Mouse (Mus musculus) urinary bladder, adult 18-20 months (tissue): ENCODE results near the gene Art3.
A peak's percentile ranks its signal among the peaks of the same experiment; 100 is the strongest.
"Not testable (repeated sequence)": the region's sequence is repeated elsewhere in the genome, so short reads cannot be mapped to it uniquely, and the experiment has no call there.

ENCODE experiments used
- DNase-seq, 2 experiments: peaks; one replicate each; pipeline ENCODE4 v3.0.0; 2022; ENCODE audit warnings: low spot score in 2 of 2, mixed read lengths in 2 of 2

Art3 gene

GRCm38 (mm10) chr5:92336743-92337142 lies 5.1 kb downstream of the Art3 start:
- no peak for DNase-seq

GRCm38 (mm10) chr5:92340606-92341005 lies 9.0 kb downstream of the Art3 start:
- DNase-seq = no peak

- no peak for DNase-seq
Measured at GRCm38 (mm10) chr5:92345006-92345405, 13.4 kb downstream of the Art3 start.

- DNase-seq = peak in 1 of 2 experiments; percentile 54
Measured at GRCm38 (mm10) chr5:92348794-92349413, 17.3 kb downstream of the Art3 start, which contains the start of gene Cxcl10. Cxcl10 (minus strand) TSS chr5:92348889.

- DNase-seq = no peak
Measured at GRCm38 (mm10) chr5:92349731-92350130, 18.1 kb downstream of the Art3 start.

- DNase-seq = not testable (repeated sequence)
Measured at GRCm38 (mm10) chr5:92352716-92353115, 21.1 kb downstream of the Art3 start.

- no peak for DNase-seq
Measured at GRCm38 (mm10) chr5:92353517-92353916, 21.9 kb downstream of the Art3 start.

GRCm38 (mm10) chr5:92358033-92358432 lies 26.4 kb downstream of the Art3 start:
- DNase-seq = no peak

GRCm38 (mm10) chr5:92358767-92359455 lies 27.3 kb downstream of the Art3 start:
- no peak for DNase-seq

- DNase-seq = no peak
Measured at GRCm38 (mm10) chr5:92363179-92363578, 31.6 kb downstream of the Art3 start.

GRCm38 (mm10) chr5:92364011-92364410 lies 32.4 kb downstream of the Art3 start:
- DNase-seq = no peak

GRCm38 (mm10) chr5:92365146-92365705 lies 33.6 kb downstream of the Art3 start:
- no peak for DNase-seq

GRCm38 (mm10) chr5:92366565-92366964 lies 34.9 kb downstream of the Art3 start:
- peak in 1 of 2 experiments; percentile 44 for DNase-seq

- no peak for DNase-seq
Measured at GRCm38 (mm10) chr5:92368392-92368791, 36.8 kb downstream of the Art3 start.

- DNase-seq = no peak
Measured at GRCm38 (mm10) chr5:92369151-92369994, 37.7 kb downstream of the Art3 start.

- no peak for DNase-seq
Measured at GRCm38 (mm10) chr5:92370392-92370791, 38.8 kb downstream of the Art3 start.

GRCm38 (mm10) chr5:92370891-92371290 lies 39.3 kb downstream of the Art3 start:
- DNase-seq = no peak

GRCm38 (mm10) chr5:92371361-92371976 lies 39.8 kb downstream of the Art3 start:
- no peak for DNase-seq

GRCm38 (mm10) chr5:92372605-92373004 lies 41.0 kb downstream of the Art3 start:
- DNase-seq = no peak

GRCm38 (mm10) chr5:92374721-92375142 lies 43.1 kb downstream of the Art3 start:
- no peak for DNase-seq

- no peak for DNase-seq
Measured at GRCm38 (mm10) chr5:92375368-92375767, 43.7 kb downstream of the Art3 start.
